Mouse (Mus musculus) kidney, adult 9 months (tissue): ENCODE measurements at regions not wholly inside any gene's neighbourhood (a gene's known extent, or its start where the extent isn't known, plus 50 kb on each side); places are given as distances from the start of the nearest gene placed in this dataset.
A peak's percentile ranks its signal among the peaks of the same experiment; 100 is the strongest.

Experiments
- DNase-seq: peaks from one replicate; pipeline ENCODE4 v3.0.0; 2022

- no peak for DNase-seq
Measured at GRCm38 (mm10) chr15:43364496-43364895, 3230.3 kb downstream of the 9330182O14Rik start.

GRCm38 (mm10) chr15:43373072-43373471 is 3238.9 kb downstream of the 9330182O14Rik start:
- DNase-seq = no peak

GRCm38 (mm10) chr15:43382405-43382804 is 3248.2 kb downstream of the 9330182O14Rik start:
- DNase-seq = no peak

DNA sequence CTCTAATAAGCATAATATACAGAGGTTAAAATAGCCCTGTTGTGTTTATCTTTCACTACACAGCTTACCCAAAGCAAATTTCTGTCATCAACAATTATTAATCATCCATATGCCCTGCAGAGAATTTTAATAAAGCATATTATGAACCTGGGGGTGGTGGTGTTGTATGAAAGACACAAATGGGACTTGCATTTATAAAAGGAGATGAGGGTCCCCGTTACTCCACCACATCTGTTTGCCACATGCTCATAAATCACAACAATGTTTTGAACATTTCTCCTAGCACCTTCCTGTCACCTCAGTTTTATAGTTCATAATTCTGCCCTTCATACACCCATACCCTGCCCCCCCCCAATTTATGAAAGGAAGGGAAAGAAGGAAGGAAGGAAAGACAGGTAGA is 3265.7 kb downstream of the 9330182O14Rik start:
- DNase-seq = no peak

- peak; percentile 27 for DNase-seq
Measured at GRCm38 (mm10) chr15:43403585-43403984, 3269.4 kb downstream of the 9330182O14Rik start.
